Mouse (Mus musculus) heart, adult 9 months (tissue): Measurements from ENCODE around the gene Lpar3.

Source experiments
- DNase-seq, 2 experiments: peaks; one replicate each; pipeline ENCODE4 v3.0.0; 2022; ENCODE audit warnings: low spot score in 2 of 2

The Lpar3 gene

GRCm38 (mm10) chr3:146307886-146308285, 87.1 kb downstream of the Lpar3 start:
- DNase-seq: no peak

GRCm38 (mm10) chr3:146309586-146309985, 88.8 kb downstream of the Lpar3 start:
- no peak for DNase-seq

- no peak for DNase-seq
Measured at GRCm38 (mm10) chr3:146311121-146311538, 90.4 kb downstream of the Lpar3 start.

- no peak for DNase-seq
Measured at GRCm38 (mm10) chr3:146315414-146315813, 94.7 kb downstream of the Lpar3 start.

- DNase-seq: no peak
Measured at GRCm38 (mm10) chr3:146316293-146316692, 95.5 kb downstream of the Lpar3 start.

GRCm38 (mm10) chr3:146317366-146317765, 96.6 kb downstream of the Lpar3 start:
- DNase-seq: no peak

- no peak for DNase-seq
Measured at GRCm38 (mm10) chr3:146317911-146318310, 97.1 kb downstream of the Lpar3 start.

GRCm38 (mm10) chr3:146318520-146318938, 97.8 kb downstream of the Lpar3 start:
- DNase-seq: no peak

- no peak for DNase-seq
Measured at GRCm38 (mm10) chr3:146318987-146319386, 98.2 kb downstream of the Lpar3 start.

GRCm38 (mm10) chr3:146319503-146319902, 98.7 kb downstream of the Lpar3 start:
- DNase-seq: no peak

GRCm38 (mm10) chr3:146324949-146325348, 104.2 kb downstream of the Lpar3 start:
- DNase-seq: no peak

- DNase-seq: no peak
Measured at GRCm38 (mm10) chr3:146326743-146327536, 106.2 kb downstream of the Lpar3 start.

- peak; percentile 21 to 41 for DNase-seq
Measured at GRCm38 (mm10) chr3:146327537-146328255, 106.9 kb downstream of the Lpar3 start.

GRCm38 (mm10) chr3:146328749-146329148, 108.0 kb downstream of the Lpar3 start:
- DNase-seq: no peak

- DNase-seq: no peak
Measured at GRCm38 (mm10) chr3:146331819-146332218, 111.1 kb downstream of the Lpar3 start.

GRCm38 (mm10) chr3:146333270-146333669, 112.5 kb downstream of the Lpar3 start:
- DNase-seq: no peak

GRCm38 (mm10) chr3:146334070-146334469, 113.3 kb downstream of the Lpar3 start:
- no peak for DNase-seq
